Mouse (Mus musculus) Muller cell, postnatal 12 days (primary cell): ENCODE measurements around the gene Ugt1a10.
"Not testable (repeated sequence)": the region's sequence is repeated elsewhere in the genome, so short reads cannot be mapped to it uniquely, and the experiment has no call there.

Experiments
- DNase-seq: peaks from one replicate; pipeline ENCODE4 v3.0.0-alpha.2; 2015; ENCODE audit errors: inconsistent ontology term

Ugt1a10 gene

GRCm38 (mm10) chr1:88215466-88216380, 160.5 kb downstream of the Ugt1a10 start:
- DNase-seq, result peak; percentile 9

- DNase-seq, result peak; percentile 4
Measured at GRCm38 (mm10) chr1:88216551-88216950, 161.4 kb downstream of the Ugt1a10 start.

- no peak for DNase-seq
Measured at GRCm38 (mm10) chr1:88217144-88217543, 162.0 kb downstream of the Ugt1a10 start.

GRCm38 (mm10) chr1:88217576-88217975, 162.4 kb downstream of the Ugt1a10 start:
- DNase-seq, result no peak

GRCm38 (mm10) chr1:88218051-88218450, 162.9 kb downstream of the Ugt1a10 start:
- DNase-seq, result peak; percentile 9

- no peak for DNase-seq
Measured at GRCm38 (mm10) chr1:88218591-88218990, 163.4 kb downstream of the Ugt1a10 start.

- DNase-seq, result peak; percentile 19
Measured at GRCm38 (mm10) chr1:88219054-88219453, 163.9 kb downstream of the Ugt1a10 start.

GRCm38 (mm10) chr1:88220336-88220735, 165.1 kb downstream of the Ugt1a10 start:
- DNase-seq, result peak; percentile 13

GRCm38 (mm10) chr1:88222216-88222615, 167.0 kb downstream of the Ugt1a10 start:
- DNase-seq, result no peak

GRCm38 (mm10) chr1:88223011-88223515, 167.9 kb downstream of the Ugt1a10 start:
- DNase-seq, result not testable (repeated sequence)

GRCm38 (mm10) chr1:88223591-88223990, 168.4 kb downstream of the Ugt1a10 start:
- DNase-seq, result no peak

- no peak for DNase-seq
Measured at GRCm38 (mm10) chr1:88224029-88224776, 169.0 kb downstream of the Ugt1a10 start.

GRCm38 (mm10) chr1:88225301-88225700, 170.1 kb downstream of the Ugt1a10 start:
- not testable (repeated sequence) for DNase-seq

GRCm38 (mm10) chr1:88225741-88226140, 170.6 kb downstream of the Ugt1a10 start:
- DNase-seq, result no peak

GRCm38 (mm10) chr1:88226670-88227379, 171.6 kb downstream of the Ugt1a10 start, which contains the start of gene Mroh2a:
Mroh2a (plus strand) TSS chr1:88226986.
- no peak for DNase-seq

GRCm38 (mm10) chr1:88227482-88227881, 172.3 kb downstream of the Ugt1a10 start:
- no peak for DNase-seq

- DNase-seq, result no peak
Measured at GRCm38 (mm10) chr1:88228121-88228520, 172.9 kb downstream of the Ugt1a10 start.

GRCm38 (mm10) chr1:88229566-88229965, 174.4 kb downstream of the Ugt1a10 start:
- no peak for DNase-seq

GRCm38 (mm10) chr1:88229986-88230385, 174.8 kb downstream of the Ugt1a10 start:
- no peak for DNase-seq

- no peak for DNase-seq
Measured at GRCm38 (mm10) chr1:88230421-88230820, 175.2 kb downstream of the Ugt1a10 start.

- DNase-seq, result no peak
Measured at GRCm38 (mm10) chr1:88230981-88231802, 176.0 kb downstream of the Ugt1a10 start.
